Mouse (Mus musculus): Measurements from ENCODE around the gene Hoxa11. TPM values are rescaled to one million over a fixed set of nuclear protein-coding genes. Genes with fewer than 3 reads are reported as not detected.
A peak's percentile ranks its signal among the peaks of the same experiment; 100 is the strongest.

Gene Hoxa11
- polyA plus RNA-seq (2014; fragmentation: Nextera tagmentation; extraction: Ambion mirVana): 6.0 and 6.7 TPM in 2 replicates

DNA sequence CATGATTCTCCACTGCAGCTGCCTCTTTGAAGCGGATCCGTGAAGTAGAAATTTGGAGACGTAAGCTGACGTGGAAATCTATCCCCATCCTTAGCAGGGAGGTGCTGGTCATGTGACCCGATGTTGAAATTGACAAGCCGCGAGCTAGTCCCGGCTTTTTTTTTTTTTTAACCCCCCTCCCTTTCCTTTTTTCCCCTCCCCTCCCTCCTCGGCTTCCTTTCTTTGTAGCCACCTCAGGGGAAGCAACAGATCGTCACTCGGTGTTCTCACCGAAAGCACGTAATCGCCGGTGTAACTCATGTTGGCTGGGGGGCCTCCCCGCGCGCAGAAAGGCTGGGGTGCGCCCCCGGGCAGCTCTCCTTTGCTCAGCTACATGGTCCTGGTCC is at the start of gene Hoxa11:
TSS of gene Hoxa11 (minus strand) at position 54 of the 386 bp plus-strand sequence.
- under 1% methylated on average over 20 of the region's 20 CpGs for WGBS
- Histone ChIP-seq H3K4me2 (ENCODE audit: low read depth) (peak within 1 kb of the TSS; percentile 47), H3K9me3 (ENCODE audit: control insufficient read depth, low read length) (no peaks in the 10 kb centered on the region), H3K4me1 (ENCODE audit: control insufficient read depth, insufficient read depth, low read length) (0 out of 2 replicates have a peak, but pooled peaks cover 4% of the 10 kb centered on the region), H3K27me3 (ENCODE audit: control insufficient read depth, insufficient read depth, low read length) (peaks cover 97% of the 10 kb centered on the region), H3K9ac (ENCODE audit: low read length) (peak within 1 kb of the TSS; percentile 60), H3K27ac (ENCODE audit: low read depth, low read length) (peak within 1 kb of the TSS; percentile 68; the same call in 1 of the 2 replicates), H3K4me3 (ENCODE audit: low read depth, low read length) (peak within 1 kb of the TSS; percentile 40), H3K36me3 (ENCODE audit: control insufficient read depth, insufficient read depth, low read length) (no peaks in the 10 kb centered on the region)
- ATAC-seq (ENCODE audit: insufficient read depth, low FRiP score, low TSS enrichment) (no peak), DNase-seq (ENCODE audit: low spot score) (peak; percentile 42)

DNA sequence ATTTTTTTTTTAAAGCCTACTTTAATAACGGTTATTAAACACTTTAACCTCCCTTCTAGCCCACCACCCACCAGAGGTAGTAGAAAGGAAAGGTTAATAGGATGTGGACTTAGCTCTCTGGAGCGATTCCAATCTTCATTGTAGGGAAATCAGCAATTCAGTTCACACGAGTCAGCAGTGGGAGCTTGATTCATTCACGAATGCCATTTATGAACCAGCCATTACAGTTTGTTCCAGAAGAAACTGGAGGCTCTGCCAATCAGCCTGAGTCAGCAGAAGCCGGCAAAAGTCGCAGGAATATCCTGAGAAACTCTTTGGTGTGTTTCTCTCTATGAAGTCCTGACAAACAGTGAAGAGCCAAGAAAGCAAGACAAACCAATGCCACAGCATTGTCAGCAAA is 49.0 kb upstream of the Hoxa11 start:
- Histone ChIP-seq H3K9ac (ENCODE audit: low read length) (no peak overlapping the region), H3K36me3 (ENCODE audit: control insufficient read depth, insufficient read depth, low read length) (no peaks in the 10 kb centered on the region), H3K4me1 (ENCODE audit: control insufficient read depth, insufficient read depth, low read length) (0 out of 2 replicates have a peak, but pooled peaks cover 3% of the 10 kb centered on the region), H3K4me2 (ENCODE audit: low read depth) (no peak overlapping the region), H3K9me3 (ENCODE audit: control insufficient read depth, low read length) (no peaks in the 10 kb centered on the region), H3K27me3 (ENCODE audit: control insufficient read depth, insufficient read depth, low read length) (peaks cover 40% of the 10 kb centered on the region), H3K27ac (ENCODE audit: low read depth, low read length) (no peak overlapping the region), H3K4me3 (ENCODE audit: low read depth, low read length) (no peak overlapping the region)
- DNase-seq (ENCODE audit: low spot score) (no peak), ATAC-seq (ENCODE audit: insufficient read depth, low FRiP score, low TSS enrichment) (no peak)
- 76% methylated on average over 6 of the region's 6 CpGs for WGBS

GRCm38 (mm10) chr6:52292328-52292727 is 46.7 kb upstream of the Hoxa11 start:
- ATAC-seq (ENCODE audit: insufficient read depth, low FRiP score, low TSS enrichment): no peak
- WGBS: 58% methylated on average over 7 of the region's 7 CpGs
- Histone ChIP-seq H3K36me3 (ENCODE audit: control insufficient read depth, insufficient read depth, low read length) (no peaks in the 10 kb centered on the region), H3K4me3 (ENCODE audit: low read depth, low read length) (no peak overlapping the region), H3K4me2 (ENCODE audit: low read depth) (no peak overlapping the region), H3K4me1 (ENCODE audit: control insufficient read depth, insufficient read depth, low read length) (0 out of 2 replicates have a peak, but pooled peaks cover 3% of the 10 kb centered on the region), H3K9me3 (ENCODE audit: control insufficient read depth, low read length) (no peaks in the 10 kb centered on the region), H3K27me3 (ENCODE audit: control insufficient read depth, insufficient read depth, low read length) (peaks cover 49% of the 10 kb centered on the region), H3K9ac (ENCODE audit: low read length) (no peak overlapping the region), H3K27ac (ENCODE audit: low read depth, low read length) (no peak overlapping the region)
- no peak for DNase-seq (ENCODE audit: low spot score)

- no peak for ATAC-seq (ENCODE audit: insufficient read depth, low FRiP score, low TSS enrichment)
- H3K4me2 ChIP-seq (ENCODE audit: low read depth): peak overlapping the region; percentile 38
- no peak overlapping the region for H3K9ac ChIP-seq (ENCODE audit: low read length)
- peak overlapping the region; percentile 15; the same call in 1 of the 2 replicates for H3K4me3 ChIP-seq (ENCODE audit: low read depth, low read length)
- peaks cover 49% of the 10 kb centered on the region for H3K27me3 ChIP-seq (ENCODE audit: control insufficient read depth, insufficient read depth, low read length)
- no peaks in the 10 kb centered on the region for H3K9me3 ChIP-seq (ENCODE audit: control insufficient read depth, low read length)
- no peaks in the 10 kb centered on the region for H3K36me3 ChIP-seq (ENCODE audit: control insufficient read depth, insufficient read depth, low read length)
- 0 out of 2 replicates have a peak, but pooled peaks cover 3% of the 10 kb centered on the region for H3K4me1 ChIP-seq (ENCODE audit: control insufficient read depth, insufficient read depth, low read length)
- WGBS: 2% methylated on average over 45 of the region's 45 CpGs
- H3K27ac ChIP-seq (ENCODE audit: low read depth, low read length): no peak overlapping the region
- DNase-seq (ENCODE audit: low spot score): peak; percentile 61
Observed at GRCm38 (mm10) chr6:52291021-52291860, 45.6 kb upstream of the Hoxa11 start.

GRCm38 (mm10) chr6:52290186-52290585 is 44.6 kb upstream of the Hoxa11 start:
- no peaks in the 10 kb centered on the region for H3K36me3 ChIP-seq (ENCODE audit: control insufficient read depth, insufficient read depth, low read length)
- peaks cover 49% of the 10 kb centered on the region for H3K27me3 ChIP-seq (ENCODE audit: control insufficient read depth, insufficient read depth, low read length)
- no peak overlapping the region for H3K4me2 ChIP-seq (ENCODE audit: low read depth)
- ATAC-seq (ENCODE audit: insufficient read depth, low FRiP score, low TSS enrichment): no peak
- DNase-seq (ENCODE audit: low spot score): no peak
- H3K27ac ChIP-seq (ENCODE audit: low read depth, low read length): no peak overlapping the region
- WGBS: 26% methylated on average over 12 of the region's 12 CpGs
- H3K9ac ChIP-seq (ENCODE audit: low read length): no peak overlapping the region
- H3K9me3 ChIP-seq (ENCODE audit: control insufficient read depth, low read length): no peaks in the 10 kb centered on the region
- H3K4me3 ChIP-seq (ENCODE audit: low read depth, low read length): no peak overlapping the region
- 0 out of 2 replicates have a peak, but pooled peaks cover 3% of the 10 kb centered on the region for H3K4me1 ChIP-seq (ENCODE audit: control insufficient read depth, insufficient read depth, low read length)

GRCm38 (mm10) chr6:52283896-52284295 is 38.3 kb upstream of the Hoxa11 start:
- H3K36me3 ChIP-seq (ENCODE audit: control insufficient read depth, insufficient read depth, low read length): no peaks in the 10 kb centered on the region
- DNase-seq (ENCODE audit: low spot score) (no peak), ATAC-seq (ENCODE audit: insufficient read depth, low FRiP score, low TSS enrichment) (no peak)
- no peak overlapping the region for H3K9ac ChIP-seq (ENCODE audit: low read length)
- no peaks in the 10 kb centered on the region for H3K9me3 ChIP-seq (ENCODE audit: control insufficient read depth, low read length)
- H3K4me3 ChIP-seq (ENCODE audit: low read depth, low read length): no peak overlapping the region
- H3K4me2 ChIP-seq (ENCODE audit: low read depth): no peak overlapping the region
- H3K4me1 ChIP-seq (ENCODE audit: control insufficient read depth, insufficient read depth, low read length): no peaks in the 10 kb centered on the region
- no peak overlapping the region for H3K27ac ChIP-seq (ENCODE audit: low read depth, low read length)
- WGBS: 81% methylated on average over 5 of the region's 5 CpGs
- H3K27me3 ChIP-seq (ENCODE audit: control insufficient read depth, insufficient read depth, low read length): peaks cover 11% of the 10 kb centered on the region; the same call in 1 of the 2 replicates

GRCm38 (mm10) chr6:52281084-52281483 is 35.5 kb upstream of the Hoxa11 start:
- Histone ChIP-seq H3K4me2 (ENCODE audit: low read depth) (no peak overlapping the region), H3K9ac (ENCODE audit: low read length) (no peak overlapping the region), H3K27ac (ENCODE audit: low read depth, low read length) (no peak overlapping the region), H3K4me3 (ENCODE audit: low read depth, low read length) (no peak overlapping the region), H3K4me1 (ENCODE audit: control insufficient read depth, insufficient read depth, low read length) (no peaks in the 10 kb centered on the region), H3K9me3 (ENCODE audit: control insufficient read depth, low read length) (no peaks in the 10 kb centered on the region), H3K27me3 (ENCODE audit: control insufficient read depth, insufficient read depth, low read length) (peaks cover 28% of the 10 kb centered on the region), H3K36me3 (ENCODE audit: control insufficient read depth, insufficient read depth, low read length) (no peaks in the 10 kb centered on the region)
- ATAC-seq (ENCODE audit: insufficient read depth, low FRiP score, low TSS enrichment) (no peak), DNase-seq (ENCODE audit: low spot score) (no peak)
- WGBS: 43% methylated on average over 12 of the region's 12 CpGs

- no peak for ATAC-seq (ENCODE audit: insufficient read depth, low FRiP score, low TSS enrichment)
- Histone ChIP-seq H3K4me1 (ENCODE audit: control insufficient read depth, insufficient read depth, low read length) (no peaks in the 10 kb centered on the region), H3K9ac (ENCODE audit: low read length) (no peak overlapping the region), H3K4me2 (ENCODE audit: low read depth) (no peak overlapping the region), H3K36me3 (ENCODE audit: control insufficient read depth, insufficient read depth, low read length) (no peaks in the 10 kb centered on the region), H3K4me3 (ENCODE audit: low read depth, low read length) (no peak overlapping the region), H3K9me3 (ENCODE audit: control insufficient read depth, low read length) (no peaks in the 10 kb centered on the region), H3K27ac (ENCODE audit: low read depth, low read length) (no peak overlapping the region), H3K27me3 (ENCODE audit: control insufficient read depth, insufficient read depth, low read length) (peaks cover 69% of the 10 kb centered on the region)
- WGBS: 6% methylated on average over 5 of the region's 5 CpGs
- DNase-seq (ENCODE audit: low spot score): no peak
Observed at GRCm38 (mm10) chr6:52276920-52277319, 31.3 kb upstream of the Hoxa11 start.

DNA sequence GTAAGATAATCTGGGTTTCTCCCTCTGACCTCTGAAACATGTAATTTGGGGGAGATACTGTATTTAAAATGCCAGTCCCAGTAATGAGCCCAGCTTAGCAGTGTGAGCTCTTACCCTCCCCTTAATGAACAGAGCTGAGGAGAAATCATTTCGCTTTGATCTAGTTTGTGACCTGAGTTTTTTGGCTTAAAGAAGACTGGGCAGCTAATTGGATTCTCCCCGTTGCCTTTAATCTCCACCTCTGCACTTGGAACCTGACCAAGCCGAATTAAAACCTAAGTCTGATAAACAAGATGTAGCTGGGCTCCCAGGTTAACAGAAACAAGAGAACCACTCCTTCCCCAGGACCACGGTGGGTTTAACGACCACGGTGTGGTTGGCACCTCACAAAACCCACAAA is 30.8 kb upstream of the Hoxa11 start:
- 3% methylated on average over 6 of the region's 6 CpGs for WGBS
- no peak overlapping the region for H3K4me3 ChIP-seq (ENCODE audit: low read depth, low read length)
- peaks cover 72% of the 10 kb centered on the region for H3K27me3 ChIP-seq (ENCODE audit: control insufficient read depth, insufficient read depth, low read length)
- DNase-seq (ENCODE audit: low spot score) (no peak), ATAC-seq (ENCODE audit: insufficient read depth, low FRiP score, low TSS enrichment) (no peak)
- no peaks in the 10 kb centered on the region for H3K9me3 ChIP-seq (ENCODE audit: control insufficient read depth, low read length)
- no peaks in the 10 kb centered on the region for H3K4me1 ChIP-seq (ENCODE audit: control insufficient read depth, insufficient read depth, low read length)
- no peak overlapping the region for H3K4me2 ChIP-seq (ENCODE audit: low read depth)
- H3K36me3 ChIP-seq (ENCODE audit: control insufficient read depth, insufficient read depth, low read length): no peaks in the 10 kb centered on the region
- H3K27ac ChIP-seq (ENCODE audit: low read depth, low read length): no peak overlapping the region
- H3K9ac ChIP-seq (ENCODE audit: low read length): no peak overlapping the region

Measured in neural tube, embryonic 11.5 days (tissue).